Mouse (Mus musculus) midbrain, embryonic 12.5 days (tissue): ENCODE data around the gene 1600012H06Rik. TPM values are rescaled to one million over a fixed set of nuclear protein-coding genes. Genes with fewer than 3 reads are reported as not detected.
"Not testable (repeated sequence)": the region's sequence is repeated elsewhere in the genome, so short reads cannot be mapped to it uniquely, and the experiment has no call there.

ENCODE experiments used
- ATAC-seq: fragments of 200-750 bp; cut with Nextera tagmentation; 2 replicates; pipeline ENCODE4 v1.8.0; 2017; ENCODE audit warnings: low read depth, moderate TSS enrichment, moderate library complexity; ENCODE audit not compliant: low FRiP score
- H3K27ac ChIP-seq: fragments of 300-500 bp; sonication (generic); replicated peaks from 2 replicates; pipeline ENCODE4 v1.5.1; 2016; ENCODE audit warnings: mild to moderate bottlenecking
- H3K27me3 ChIP-seq: fragments of 300-500 bp; sonication (generic); 2 replicates; pipeline ENCODE4 v1.6.1; 2016; ENCODE audit warnings: mild to moderate bottlenecking
- H3K36me3 ChIP-seq: fragments of 300-500 bp; sonication (generic); 2 replicates; pipeline ENCODE4 v1.6.1; 2016
- H3K4me1 ChIP-seq: fragments of 300-500 bp; sonication (generic); 2 replicates; pipeline ENCODE4 v1.6.1; 2016
- H3K4me2 ChIP-seq: fragments of 300-500 bp; sonication (generic); replicated peaks from 2 replicates; pipeline ENCODE4 v1.6.1; 2016; ENCODE audit warnings: mild to moderate bottlenecking, moderate library complexity
- H3K4me3 ChIP-seq: fragments of 300-500 bp; sonication (generic); 2 replicates; pipeline ENCODE4 v1.5.1; 2016; ENCODE audit warnings: mild to moderate bottlenecking
- H3K9ac ChIP-seq: fragments of 300-500 bp; sonication (generic); replicated peaks from 2 replicates; pipeline ENCODE4 v1.6.1; 2016; ENCODE audit warnings: mild to moderate bottlenecking, moderate library complexity
- H3K9me3 ChIP-seq: fragments of 300-500 bp; sonication (generic); 2 replicates; pipeline ENCODE4 v1.6.1; 2016; ENCODE audit warnings: mild to moderate bottlenecking
- WGBS: fragments of 180-500 bp; shearing (Covaris S2); methylation state at CpG from one replicate; pipeline ENCODE4 v1.1.7; 2016; 5-methylcytosine and 5-hydroxymethylcytosine counted together
- polyA plus RNA-seq: library from polyadenylated mRNA; unstranded; fragments of >200 nt; fragmentation: Nextera tagmentation; extraction: Ambion mirVana; gene quantifications from 2 replicates; pipeline ENCODE4 v1.2.1, GENCODE M21; 2016

The 1600012H06Rik gene
- polyA plus RNA-seq, 1 experiment from 2014 or later: 31.4 TPM

GRCm38 (mm10) chr17:14949161-14949827, 6.3 kb downstream of the 1600012H06Rik start:
- peaks cover 4% of the 10 kb centered on the region for H3K4me1 ChIP-seq
- H3K9me3 ChIP-seq: no peaks in the 10 kb centered on the region
- no peaks in the 10 kb centered on the region for H3K27me3 ChIP-seq
- no peak overlapping the region for H3K4me2 ChIP-seq
- 88% methylated on average over 7 of the region's 7 CpGs for WGBS
- no peak overlapping the region for H3K27ac ChIP-seq
- no peak overlapping the region for H3K9ac ChIP-seq
- H3K4me3 ChIP-seq: no peak overlapping the region
- ATAC-seq: no peak
- peaks cover 48% of the 10 kb centered on the region for H3K36me3 ChIP-seq

GRCm38 (mm10) chr17:14953452-14953851, 10.5 kb downstream of the 1600012H06Rik start:
- 89% methylated on average over 8 of the region's 8 CpGs for WGBS
- ATAC-seq: no peak
- Histone ChIP-seq H3K9me3 (no peaks in the 10 kb centered on the region), H3K4me1 (no peaks in the 10 kb centered on the region), H3K4me3 (no peak overlapping the region), H3K27ac (no peak overlapping the region), H3K27me3 (no peaks in the 10 kb centered on the region), H3K9ac (no peak overlapping the region), H3K4me2 (no peak overlapping the region), H3K36me3 (peaks cover 42% of the 10 kb centered on the region)

- H3K4me2 ChIP-seq: no peak overlapping the region
- no peak overlapping the region for H3K27ac ChIP-seq
- H3K36me3 ChIP-seq: peaks cover 6% of the 10 kb centered on the region
- H3K9me3 ChIP-seq: no peaks in the 10 kb centered on the region
- no peak overlapping the region for H3K9ac ChIP-seq
- no peak overlapping the region for H3K4me3 ChIP-seq
- peaks cover 8% of the 10 kb centered on the region for H3K4me1 ChIP-seq
- no peaks in the 10 kb centered on the region for H3K27me3 ChIP-seq
- 92% methylated on average over 5 of the region's 5 CpGs for WGBS
- ATAC-seq: no peak
Observed at GRCm38 (mm10) chr17:14958686-14959327, 15.8 kb downstream of the 1600012H06Rik start.

GRCm38 (mm10) chr17:14959979-14960378, 17.0 kb downstream of the 1600012H06Rik start:
- Histone ChIP-seq H3K4me1 (peaks cover 8% of the 10 kb centered on the region), H3K9me3 (no peaks in the 10 kb centered on the region), H3K4me2 (peak overlapping the region; percentile 49), H3K27ac (no peak overlapping the region), H3K27me3 (no peaks in the 10 kb centered on the region), H3K9ac (no peak overlapping the region), H3K36me3 (no peaks in the 10 kb centered on the region), H3K4me3 (peak overlapping the region; percentile 30)
- 33% methylated on average over 3 of the region's 3 CpGs for WGBS
- no peak for ATAC-seq

- Histone ChIP-seq H3K27ac (no peak overlapping the region), H3K36me3 (no peaks in the 10 kb centered on the region), H3K9me3 (no peaks in the 10 kb centered on the region), H3K4me1 (peaks cover 8% of the 10 kb centered on the region), H3K4me3 (peak overlapping the region; percentile 78), H3K27me3 (no peaks in the 10 kb centered on the region), H3K9ac (peak overlapping the region; percentile 80), H3K4me2 (peak overlapping the region; percentile 95)
- WGBS: 2% methylated on average over 21 of the region's 23 CpGs
- peak; percentile 13 for ATAC-seq
Observed at GRCm38 (mm10) chr17:14960520-14960919, 17.5 kb downstream of the 1600012H06Rik start.

- H3K4me3 ChIP-seq: peak within 1 kb of the TSS; percentile 78
- H3K9ac ChIP-seq: peak within 1 kb of the TSS; percentile 80
- H3K9me3 ChIP-seq, H3K27me3 ChIP-seq, H3K4me1 ChIP-seq, H3K36me3 ChIP-seq: not testable (repeated sequence)
- peak within 1 kb of the TSS; percentile 95 for H3K4me2 ChIP-seq
- ATAC-seq: peak; percentile 86
- under 1% methylated on average over 33 of the region's 100 CpGs for WGBS
- H3K27ac ChIP-seq: peak within 1 kb of the TSS; percentile 61; the same call in 1 of the 2 replicates
Observed at GRCm38 (mm10) chr17:14960951-14961556, 18.1 kb downstream of the 1600012H06Rik start, which contains the start of gene Phf10. Gene Phf10, minus strand, starts transcription at chr17:14961273.

GRCm38 (mm10) chr17:14961557-14962154, 18.7 kb downstream of the 1600012H06Rik start:
- not testable (repeated sequence) for H3K36me3 ChIP-seq, H3K9ac ChIP-seq, H3K9me3 ChIP-seq, H3K27ac ChIP-seq, H3K27me3 ChIP-seq, H3K4me3 ChIP-seq, H3K4me1 ChIP-seq, H3K4me2 ChIP-seq
- peak; percentile 96 for ATAC-seq
- WGBS: no CpG with 5 or more reads among the region's 44 CpGs

- H3K9ac ChIP-seq, H3K27me3 ChIP-seq, H3K9me3 ChIP-seq, H3K27ac ChIP-seq, ATAC-seq, H3K4me2 ChIP-seq, H3K36me3 ChIP-seq, H3K4me3 ChIP-seq, H3K4me1 ChIP-seq: not testable (repeated sequence)
- no CpG with 5 or more reads among the region's 6 CpGs for WGBS
Observed at GRCm38 (mm10) chr17:14968373-14968913, 25.5 kb downstream of the 1600012H06Rik start.

- ATAC-seq: 0 out of 2 replicates have a peak, but pooled peaks have one; percentile 3
- H3K27me3 ChIP-seq: not testable (repeated sequence)
- WGBS: 2% methylated on average over 4 of the region's 7 CpGs
Observed at GRCm38 (mm10) chr17:14977718-14978361, 34.9 kb downstream of the 1600012H06Rik start.

GRCm38 (mm10) chr17:14978362-14979038, 35.5 kb downstream of the 1600012H06Rik start, which contains the start of the genes 9030025P20Rik and Gm3417:
Gene 9030025P20Rik, plus strand, starts transcription at chr17:14978468.
Gene Gm3417, minus strand, starts transcription at chr17:14978790.
- not testable (repeated sequence) for H3K9ac ChIP-seq, H3K27ac ChIP-seq, H3K9me3 ChIP-seq, H3K27me3 ChIP-seq, H3K36me3 ChIP-seq, H3K4me1 ChIP-seq
- peak; percentile 98 for ATAC-seq
- no CpG with 5 or more reads among the region's 60 CpGs for WGBS
- 0 out of 2 replicates have a peak within 1 kb of the TSS, but pooled peaks have one; percentile 19 for H3K4me3 ChIP-seq
- H3K4me2 ChIP-seq: peak within 1 kb of the TSS; percentile 32; the same call in 1 of the 2 replicates

More at GRCm38 (mm10) chr17:14977718-14978361, 34.9 kb downstream of the 1600012H06Rik start:
- peak overlapping the region; percentile 32; the same call in 1 of the 2 replicates for H3K4me2 ChIP-seq
- H3K4me1 ChIP-seq, H3K9ac ChIP-seq, H3K36me3 ChIP-seq, H3K9me3 ChIP-seq, H3K27ac ChIP-seq: not testable (repeated sequence)
- H3K4me3 ChIP-seq: 0 out of 2 replicates have a peak overlapping the region, but pooled peaks have one; percentile 19
